Mouse (Mus musculus): ENCODE data around the gene Dazap1. TPM values are rescaled to one million over a fixed set of nuclear protein-coding genes. Genes with fewer than 3 reads are reported as not detected.

Gene Dazap1
- polyA plus RNA-seq, 1 experiment: 68.2 TPM

DNA sequence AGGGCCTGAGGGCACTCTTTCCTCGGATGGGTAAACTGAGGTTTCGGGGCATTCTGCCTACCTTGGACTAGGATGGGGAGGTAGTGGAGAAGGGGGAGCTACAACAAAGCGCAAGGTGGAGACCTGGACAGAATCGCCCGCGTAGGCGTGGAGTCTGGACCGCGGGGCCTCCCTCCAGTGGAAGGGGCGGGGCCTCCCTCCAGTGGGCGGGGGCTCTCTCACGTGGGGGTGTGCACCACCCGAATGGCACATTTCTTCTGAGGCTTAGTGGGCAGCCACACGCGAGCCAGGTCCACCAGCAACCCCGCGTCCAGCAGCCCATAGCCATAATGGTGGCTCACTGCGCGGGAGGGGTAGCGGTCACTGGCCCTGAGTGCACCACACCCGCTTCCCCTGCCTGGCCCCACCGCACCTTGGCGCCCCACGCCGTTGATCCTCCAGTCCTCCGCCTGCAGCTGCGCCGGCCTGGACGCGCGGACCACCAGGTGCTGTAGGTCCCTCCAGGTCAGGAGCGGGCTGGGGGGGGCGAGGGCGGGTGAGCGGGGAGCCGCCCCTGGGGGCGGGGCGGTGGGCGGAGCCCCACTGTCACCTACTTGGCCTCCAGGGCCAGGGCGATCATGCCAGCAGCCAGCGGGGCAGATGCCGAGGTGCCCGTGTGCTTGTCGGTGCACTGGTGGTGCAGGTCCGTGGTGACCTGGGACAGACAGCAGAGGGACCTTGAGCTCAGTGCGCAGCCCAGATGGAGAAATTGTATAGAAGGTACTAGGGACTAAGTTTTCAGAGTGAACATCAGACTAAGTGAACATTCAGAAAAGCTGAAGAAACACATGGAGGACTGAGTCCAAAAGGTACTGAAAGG is 62.2 kb downstream of the Dazap1 start:
- DNase-seq (ENCODE audit: low spot score): peak; percentile 67

DNA sequence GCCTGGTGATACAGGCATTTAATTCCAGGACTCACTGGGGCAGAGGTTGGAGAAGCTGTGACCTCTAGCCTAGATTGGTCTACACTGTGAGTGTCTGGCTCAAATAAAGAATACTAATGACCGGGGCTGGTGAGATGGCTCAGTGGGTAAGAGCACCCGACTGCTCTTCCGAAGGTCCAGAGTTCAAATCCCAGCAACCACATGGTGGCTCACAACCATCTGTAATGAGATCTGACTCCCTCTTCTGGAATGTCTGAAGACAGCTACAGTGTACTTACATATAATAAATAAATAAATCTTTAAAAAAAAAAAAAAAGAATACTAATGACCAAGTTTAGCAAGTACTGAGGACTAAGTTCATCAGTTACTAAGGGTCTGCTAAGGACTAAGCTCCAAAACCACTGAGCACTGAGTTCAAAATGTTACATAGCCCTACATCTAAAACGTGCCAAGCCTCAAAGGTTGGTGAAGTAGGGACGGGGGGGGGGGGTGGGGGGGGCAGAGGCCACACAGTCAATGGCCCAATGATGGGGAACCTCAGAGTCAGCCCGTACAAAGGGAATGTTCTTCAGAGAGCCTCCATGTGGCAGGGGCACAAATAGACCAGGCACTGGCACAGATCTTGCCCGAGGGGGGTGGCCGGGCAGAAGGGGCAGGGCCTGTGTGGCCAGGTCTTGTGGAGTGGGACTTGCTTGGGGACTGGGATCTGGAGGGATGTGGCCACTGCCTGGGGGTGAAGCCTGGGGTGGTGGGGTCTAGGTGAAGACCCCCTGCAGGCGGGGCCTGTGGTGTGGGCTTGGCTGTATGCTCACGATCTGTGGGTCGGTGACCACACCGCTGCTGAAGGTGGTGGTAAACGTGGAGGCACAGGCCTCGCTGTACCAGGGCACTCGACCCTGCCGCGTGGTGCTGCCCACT is 63.1 kb downstream of the Dazap1 start:
- no peak for DNase-seq (ENCODE audit: low spot score)

DNA sequence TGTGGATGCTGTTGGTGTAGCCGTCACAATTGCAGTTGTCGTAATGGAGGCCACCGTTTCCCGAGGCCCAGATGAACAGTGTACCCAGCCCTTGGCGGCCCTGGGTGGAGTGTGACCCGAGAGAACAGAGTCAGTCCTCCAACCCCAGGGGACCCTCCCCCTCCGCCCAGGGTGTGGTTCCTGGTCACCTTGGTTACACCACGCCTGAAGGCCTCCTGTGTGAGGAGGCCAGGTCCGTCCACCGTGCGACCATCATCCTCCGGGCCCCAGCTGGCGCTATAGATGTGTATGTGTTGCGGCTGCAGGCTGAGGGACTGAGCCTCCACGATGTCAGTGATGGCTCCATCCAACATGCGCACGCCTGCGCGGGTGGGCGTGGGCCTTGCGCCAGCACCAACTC is 63.8 kb downstream of the Dazap1 start:
- no peak for DNase-seq (ENCODE audit: low spot score)

DNA sequence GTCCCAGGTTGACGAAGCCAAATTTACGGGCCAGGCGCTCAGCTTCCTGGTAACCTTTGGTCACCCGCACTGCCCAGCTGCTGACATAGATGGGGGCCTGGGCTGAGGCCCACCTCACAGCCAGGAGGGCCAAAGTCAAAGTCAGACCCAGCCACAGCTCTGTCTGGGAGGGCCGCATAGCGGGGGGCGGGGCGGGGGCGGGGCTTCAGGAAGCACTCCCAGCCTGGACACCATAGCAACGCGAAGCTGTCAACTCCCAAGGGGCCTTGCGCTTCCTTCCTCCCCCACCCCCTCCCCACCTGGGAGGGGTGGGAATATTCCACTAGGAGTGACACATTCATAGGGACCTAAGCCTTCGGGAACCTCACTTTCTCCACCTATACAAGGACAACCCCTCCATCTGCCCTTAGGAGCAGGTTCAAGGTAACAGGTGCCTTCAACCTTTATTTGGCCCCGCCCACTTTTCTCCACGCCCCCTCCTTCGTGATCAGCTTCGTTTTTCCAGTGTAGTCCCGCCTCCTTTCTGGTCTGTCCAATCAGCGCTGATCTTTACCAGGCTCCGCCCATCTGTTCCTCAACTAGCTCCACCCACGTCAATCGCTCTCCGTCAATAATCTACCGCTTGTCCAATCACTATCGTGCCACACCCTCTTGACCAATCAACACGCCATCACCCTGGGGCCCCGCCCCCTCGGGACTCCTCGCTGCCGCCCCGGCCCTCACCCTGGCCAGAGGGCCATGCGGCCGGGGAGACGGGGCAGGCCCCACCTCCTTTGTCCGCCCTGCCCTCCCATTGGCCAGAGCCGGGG is 68.2 kb downstream of the Dazap1 start, which contains the start of the genes Pcsk4 and Reep6:
TSS of gene Pcsk4 (minus strand) at position 226 of the 809 bp plus-strand sequence.
TSS of gene Reep6 (plus strand) at position 681 of the 809 bp plus-strand sequence.
- DNase-seq (ENCODE audit: low spot score): peak; percentile 90

DNA sequence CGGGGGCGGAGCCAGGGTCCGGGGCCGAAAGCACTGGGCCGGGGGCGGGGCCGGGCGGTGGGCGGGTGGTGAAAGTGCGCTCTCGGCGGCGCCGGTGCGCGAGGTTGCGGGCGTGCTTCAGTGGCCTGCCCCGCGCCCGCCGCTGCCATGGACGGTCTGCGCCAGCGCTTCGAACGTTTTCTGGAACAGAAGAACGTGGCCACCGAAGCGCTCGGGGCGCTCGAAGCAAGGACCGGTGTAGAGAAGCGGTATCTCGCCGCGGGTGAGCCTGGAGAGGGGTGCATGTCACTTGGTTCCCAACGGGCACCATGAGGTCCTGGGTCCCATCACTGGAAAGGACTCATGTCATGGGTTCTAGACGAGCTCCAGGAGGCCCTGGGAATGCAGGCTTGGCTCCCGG is 68.8 kb downstream of the Dazap1 start:
- DNase-seq (ENCODE audit: low spot score): no peak

DNA sequence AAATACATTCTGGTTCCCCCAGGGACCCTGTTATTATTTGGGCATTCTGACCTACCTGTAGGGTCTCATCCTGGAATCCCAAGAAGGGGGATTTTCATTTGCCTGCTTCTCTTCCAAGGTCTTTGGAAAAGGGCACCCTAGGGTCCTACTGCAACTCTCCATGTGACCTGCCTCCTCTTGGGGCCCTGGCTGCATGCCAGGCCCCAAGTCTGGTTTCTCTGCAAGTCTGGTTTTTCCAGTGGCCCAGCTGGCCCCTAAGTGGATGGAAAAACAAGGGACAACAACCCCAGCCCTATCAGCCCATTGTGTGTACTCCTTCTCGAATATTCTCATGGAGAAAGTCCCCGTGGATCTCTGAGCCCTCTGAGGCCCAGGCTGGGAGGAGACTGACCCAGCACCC is 69.6 kb downstream of the Dazap1 start:
- no peak for DNase-seq (ENCODE audit: low spot score)

DNA sequence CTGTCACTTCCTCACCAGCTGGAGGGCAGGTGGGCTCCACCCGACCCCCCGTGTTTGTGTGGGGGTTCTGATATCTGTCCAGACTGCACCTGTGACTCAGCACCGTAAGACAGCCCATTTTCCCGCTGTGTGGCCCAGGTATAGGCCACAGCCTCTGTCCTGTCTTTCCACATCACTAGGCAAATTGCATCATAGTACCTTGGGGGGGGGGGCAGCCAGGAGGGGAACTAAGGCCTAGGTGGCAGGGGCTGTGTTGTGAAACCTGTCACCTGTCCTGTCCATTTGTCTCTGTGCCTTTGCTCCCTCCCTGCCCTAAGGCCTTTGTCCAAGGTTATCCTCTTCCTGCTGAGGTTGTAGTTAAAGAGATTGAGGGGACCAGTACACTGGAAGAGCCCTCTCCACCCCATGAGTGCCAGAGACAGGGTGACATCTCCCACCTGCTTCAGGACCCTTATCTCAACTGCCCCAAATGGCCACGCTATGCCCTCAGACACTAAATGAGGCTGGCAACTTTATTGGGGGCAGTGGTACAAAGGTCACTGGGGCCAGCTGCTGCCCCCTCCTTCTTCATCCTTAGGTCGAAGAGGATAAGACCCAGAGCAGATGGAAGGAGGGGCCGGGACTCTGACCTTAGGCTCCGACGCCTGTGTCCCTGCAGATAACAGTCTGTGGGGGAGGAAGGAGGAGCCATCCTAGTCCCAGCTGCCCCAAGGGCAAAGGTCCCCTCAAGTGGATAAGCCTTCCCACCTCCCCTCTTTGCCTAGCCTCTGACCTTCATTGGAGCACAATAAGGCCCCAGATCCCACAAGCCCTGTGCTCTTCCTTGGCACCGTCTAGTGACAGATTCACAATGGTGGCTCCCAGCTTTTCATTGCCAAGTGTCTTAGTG is 70.6 kb downstream of the Dazap1 start:
- no peak for DNase-seq (ENCODE audit: low spot score)

DNA sequence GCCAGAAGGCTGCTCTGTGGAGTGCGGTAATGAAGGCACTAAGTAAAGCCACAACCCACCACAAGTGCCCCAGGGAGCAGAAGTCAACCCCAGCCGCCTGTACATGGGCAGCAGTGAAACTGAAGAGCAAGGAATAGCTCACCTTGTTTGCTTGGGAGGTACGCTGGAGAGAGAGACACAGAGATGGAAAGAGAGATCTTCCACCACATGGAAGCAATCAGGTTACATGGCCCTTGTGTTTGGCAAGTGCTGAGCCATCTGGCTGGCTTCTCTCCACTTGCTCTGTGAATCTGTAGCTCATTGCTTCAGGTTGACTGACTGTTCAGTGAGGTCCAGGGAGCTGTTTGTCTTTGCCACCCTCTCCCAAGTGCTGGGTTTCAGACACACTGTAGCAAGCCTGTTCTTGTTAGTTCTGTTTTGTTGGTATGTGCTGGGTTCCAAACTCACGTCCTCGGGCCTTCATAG is 71.3 kb downstream of the Dazap1 start:
- DNase-seq (ENCODE audit: low spot score): no peak

DNA sequence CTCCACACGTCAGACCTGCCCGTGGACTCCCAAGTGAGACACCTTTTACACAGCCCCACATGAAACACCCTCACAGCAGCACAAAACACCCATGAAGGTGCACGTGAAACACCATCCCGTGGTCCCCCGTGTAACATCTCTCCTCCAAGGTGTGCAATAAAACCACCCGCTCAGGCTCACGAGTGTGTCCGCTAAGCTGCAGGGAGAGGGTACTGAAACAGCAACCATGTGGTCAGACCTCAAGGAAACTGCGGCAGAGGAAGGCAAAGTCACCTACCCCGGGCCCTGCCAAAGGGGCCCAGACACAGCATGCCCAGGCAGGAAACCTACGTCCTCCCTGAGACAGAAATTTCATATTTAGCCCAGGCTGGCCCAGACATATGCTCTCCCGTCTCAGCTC is 75.0 kb downstream of the Dazap1 start:
- no peak for DNase-seq (ENCODE audit: low spot score)

Other genes starting within 250 kb of the Dazap1 start
- gene Arhgap45, start 244.8 kb upstream of the Dazap1 start, polyA plus RNA-seq (2012; rRNA removed): 18.9 and 23.0 TPM in 2 replicates
- 141 and 178 TPM in 2 replicates for gene Polr2e, start 221.7 kb upstream of the Dazap1 start, polyA plus RNA-seq (2012; rRNA removed)
- gene Gpx4, start 214.3 kb upstream of the Dazap1 start, polyA plus RNA-seq (2012; rRNA removed): 524 and 620 TPM in 2 replicates
- 34.0 and 35.4 TPM in 2 replicates for gene Sbno2, start 155.9 kb upstream of the Dazap1 start, polyA plus RNA-seq (2012; rRNA removed)
- 77.3 and 89.9 TPM in 2 replicates for gene Stk11, start 145.7 kb upstream of the Dazap1 start, polyA plus RNA-seq (2012; rRNA removed)
- 367 and 372 TPM in 2 replicates for gene Atp5d, start 122.9 kb upstream of the Dazap1 start, polyA plus RNA-seq (2012; rRNA removed)
- 9.2 and 12.2 TPM in 2 replicates for gene Cbarp, start 120.7 kb upstream of the Dazap1 start, polyA plus RNA-seq (2012; rRNA removed)
- gene Midn, start 113.2 kb upstream of the Dazap1 start, polyA plus RNA-seq (2012; rRNA removed): 21.2 and 30.5 TPM in 2 replicates
- 249 and 276 TPM in 2 replicates for gene Cirbp, start 95.5 kb upstream of the Dazap1 start, polyA plus RNA-seq (2012; rRNA removed)
- 18.4 and 21.5 TPM in 2 replicates for gene 1600002K03Rik, start 88.5 kb upstream of the Dazap1 start, polyA plus RNA-seq (2012; rRNA removed)
- 3.0 and 3.3 TPM in 2 replicates for gene Efna2, start 82.0 kb upstream of the Dazap1 start, polyA plus RNA-seq (2012; rRNA removed)
- 36.1 and 37.8 TPM in 2 replicates for gene Mum1, start 35.1 kb upstream of the Dazap1 start, polyA plus RNA-seq (2012; rRNA removed)
- 294 and 337 TPM in 2 replicates for gene Ndufs7, start 12.4 kb upstream of the Dazap1 start, polyA plus RNA-seq (2012; rRNA removed)
- 17.4 and 19.0 TPM in 2 replicates for gene Gamt, start 474 bp upstream of the Dazap1 start, polyA plus RNA-seq (2012; rRNA removed)
- gene Rps15, start 31.0 kb downstream of the Dazap1 start, polyA plus RNA-seq (2012; rRNA removed): 3,215 and 3,453 TPM in 2 replicates
- 0.76 and 1.4 TPM in 2 replicates for gene Apc2, start 34.5 kb downstream of the Dazap1 start, polyA plus RNA-seq (2012; rRNA removed)
- gene 2310011J03Rik, start 59.1 kb downstream of the Dazap1 start, polyA plus RNA-seq (2012; rRNA removed): 41.8 and 45.6 TPM in 2 replicates
- 9.5 and 9.9 TPM in 2 replicates for gene Pcsk4, start 68.0 kb downstream of the Dazap1 start, polyA plus RNA-seq (2012; rRNA removed)
- gene Reep6, start 68.5 kb downstream of the Dazap1 start, polyA plus RNA-seq (2012; rRNA removed): 7.7 and 18.0 TPM in 2 replicates
- 57.9 and 65.7 TPM in 2 replicates for gene Adamtsl5, start 86.9 kb downstream of the Dazap1 start, polyA plus RNA-seq (2012; rRNA removed)
- 4.5 and 6.4 TPM in 2 replicates for gene Plk5, start 95.0 kb downstream of the Dazap1 start, polyA plus RNA-seq (2012; rRNA removed)
- gene Mex3d, start 126.2 kb downstream of the Dazap1 start, polyA plus RNA-seq (2012; rRNA removed): 11.2 and 11.5 TPM in 2 replicates
- 112 and 119 TPM in 2 replicates for gene Mbd3, start 138.1 kb downstream of the Dazap1 start, polyA plus RNA-seq (2012; rRNA removed)
- gene Uqcr11, start 145.3 kb downstream of the Dazap1 start, polyA plus RNA-seq (2012; rRNA removed): 883 and 983 TPM in 2 replicates
- 29.7 and 35.4 TPM in 2 replicates for gene Tcf3, start 172.2 kb downstream of the Dazap1 start, polyA plus RNA-seq (2012; rRNA removed)
- gene Onecut3, start 233.3 kb downstream of the Dazap1 start, polyA plus RNA-seq (2012; rRNA removed): not detected in 2 replicates

All from urinary bladder, adult 2 months (tissue).